Mouse (Mus musculus) myocyte (in vitro differentiated cells): ENCODE measurements around the gene Rhpn2. TPM values are rescaled to one million over a fixed set of nuclear protein-coding genes. Genes with fewer than 3 reads are reported as not detected.

Source experiments
- H3K27me3 ChIP-seq: one replicate; pipeline ENCODE4 v1.6.1; 2011; ENCODE audit not compliant: control insufficient read depth, insufficient read depth, insufficient read length
- H3K36me3 ChIP-seq: one replicate; pipeline ENCODE4 v1.6.1; 2011; ENCODE audit not compliant: control insufficient read depth, insufficient read depth
- H3K4me2 ChIP-seq: one replicate; pipeline ENCODE4 v1.6.1; 2011; ENCODE audit warnings: low read depth, control low read depth
- H3K4me3 ChIP-seq: one replicate; pipeline ENCODE4 v1.5.1; 2011; ENCODE audit warnings: mild to moderate bottlenecking, control low read depth, moderate library complexity
- H3K79me2 ChIP-seq: one replicate; pipeline ENCODE4 v1.6.1; 2011; ENCODE audit not compliant: control insufficient read depth, insufficient read depth
- H3ac ChIP-seq: one replicate; pipeline ENCODE4 v1.6.1; 2011; ENCODE audit not compliant: control insufficient read depth, insufficient read length
- CEBPB ChIP-seq: IDR thresholded peaks from 2 replicates; pipeline ENCODE4 v1.6.1; 2011; ENCODE audit warnings: mild to moderate bottlenecking, moderate library complexity; ENCODE audit not compliant: poor library complexity, insufficient read depth, severe bottlenecking
- E2F4 ChIP-seq: IDR thresholded peaks from one replicate; pipeline ENCODE4 v1.6.1; 2011; ENCODE audit warnings: mild to moderate bottlenecking, control low read depth, moderate library complexity; ENCODE audit not compliant: insufficient read depth
- MAX ChIP-seq: IDR thresholded peaks from one replicate; pipeline ENCODE4 v1.6.1; 2011; ENCODE audit warnings: low read depth, mild to moderate bottlenecking, control low read depth
- MYOD1 ChIP-seq, 3 experiments: IDR thresholded peaks; one replicate each; pipeline ENCODE4 v1.6.1; 2011; ENCODE audit warnings: control low read depth in 2 of 3, low read depth in 2 of 3, mild to moderate bottlenecking in 2 of 3, moderate library complexity in 1 of 3; ENCODE audit not compliant: insufficient read length in 2 of 3, control insufficient read depth in 1 of 3
- MYOG ChIP-seq, 3 experiments: IDR thresholded peaks; one replicate each; pipeline ENCODE4 v1.6.1; 2011; ENCODE audit warnings: control low read depth in 2 of 3, low read depth in 2 of 3, mild to moderate bottlenecking in 2 of 3; ENCODE audit not compliant: insufficient read length in 2 of 3, control insufficient read depth in 1 of 3, insufficient read depth in 1 of 3
- POLR2A ChIP-seq: IDR thresholded peaks from one replicate; pipeline ENCODE4 v1.6.1; 2011; ENCODE audit warnings: low read depth, mild to moderate bottlenecking, control low read depth, moderate library complexity; ENCODE audit not compliant: insufficient read length
- POLR2AphosphoS2 ChIP-seq: IDR thresholded peaks from one replicate; pipeline ENCODE4 v1.6.1; 2011; ENCODE audit warnings: low read depth, control low read depth; ENCODE audit not compliant: insufficient read length
- REST ChIP-seq: IDR thresholded peaks from one replicate; pipeline ENCODE4 v1.6.1; 2011; ENCODE audit warnings: mild to moderate bottlenecking, control low read depth, moderate library complexity; ENCODE audit not compliant: insufficient read depth, insufficient read length
- SRF ChIP-seq: IDR thresholded peaks from one replicate; pipeline ENCODE4 v1.6.1; 2011; ENCODE audit warnings: low read depth; ENCODE audit not compliant: control insufficient read depth, insufficient read length
- TCF12 ChIP-seq: IDR thresholded peaks from one replicate; pipeline ENCODE4 v1.6.1; 2011; ENCODE audit warnings: mild to moderate bottlenecking, control low read depth; ENCODE audit not compliant: poor library complexity, insufficient read depth, severe bottlenecking
- TCF3 ChIP-seq: IDR thresholded peaks from one replicate; pipeline ENCODE4 v1.6.1; 2011; ENCODE audit warnings: low read depth, control low read depth; ENCODE audit not compliant: insufficient read length
- USF1 ChIP-seq: IDR thresholded peaks from one replicate; pipeline ENCODE4 v1.6.1; 2011; ENCODE audit warnings: low read depth, mild to moderate bottlenecking, control low read depth, moderate library complexity
- polyA plus RNA-seq: library from polyadenylated mRNA; unstranded; fragments of >200 nt; fragmentation: generic; extraction: Trizol; gene quantifications from one replicate; pipeline ENCODE4 v1.2.1, GENCODE M21; 2012; ENCODE audit warnings: missing spikeins

Rhpn2 gene
- polyA plus RNA-seq, 1 experiment: 0.66 TPM

GRCm38 (mm10) chr7:35388694-35389093 lies 54.7 kb downstream of the Rhpn2 start:
- Histone ChIP-seq H3K4me3 (no peak overlapping the region), H3K4me2 (no peak overlapping the region), H3K79me2 (no peaks in the 10 kb centered on the region), H3K27me3 (no peaks in the 10 kb centered on the region), H3ac (no peak overlapping the region), H3K36me3 (no peaks in the 10 kb centered on the region)
- no peak for TF ChIP-seq POLR2AphosphoS2
- no peak for TF ChIP-seq MAX
- no peak for TF ChIP-seq MYOD1 (IDR thresholded peaks at IDR 0.05; ENCODE audit: control insufficient read depth in 1 of 3, insufficient read length in 2 of 3, low read depth in 2 of 3)
- no peak for TF ChIP-seq CEBPB
- TF ChIP-seq TCF12: no peak
- TF ChIP-seq E2F4: no peak
- TF ChIP-seq POLR2A: no peak
- TF ChIP-seq TCF3: no peak
- TF ChIP-seq USF1: no peak

GRCm38 (mm10) chr7:35392935-35393334 lies 59.0 kb downstream of the Rhpn2 start:
- Histone ChIP-seq H3K4me2 (no peak overlapping the region), H3ac (no peak overlapping the region), H3K4me3 (no peak overlapping the region), H3K27me3 (no peaks in the 10 kb centered on the region), H3K36me3 (no peaks in the 10 kb centered on the region), H3K79me2 (peaks cover 5% of the 10 kb centered on the region)
- TF ChIP-seq TCF12 (no peak), USF1 (no peak), E2F4 (no peak), POLR2A (no peak), CEBPB (no peak), SRF (no peak), MAX (no peak), TCF3 (no peak), MYOD1 (IDR thresholded peaks at IDR 0.05; ENCODE audit: control insufficient read depth in 1 of 3, insufficient read length in 2 of 3, low read depth in 2 of 3) (no peak), POLR2AphosphoS2 (no peak), REST (no peak), MYOG (IDR thresholded peaks at IDR 0.05; ENCODE audit: control insufficient read depth in 1 of 3, insufficient read depth in 1 of 3, insufficient read length in 2 of 3, low read depth in 2 of 3) (no peak)

- no peaks in the 10 kb centered on the region for H3K27me3 ChIP-seq
- TF ChIP-seq SRF (no peak), USF1 (no peak), CEBPB (no peak), TCF12 (no peak), E2F4 (no peak), MYOD1 (IDR thresholded peaks at IDR 0.05; ENCODE audit: control insufficient read depth in 1 of 3, insufficient read length in 2 of 3, low read depth in 2 of 3) (no peak), POLR2AphosphoS2 (no peak), POLR2A (no peak), MAX (no peak), TCF3 (no peak), REST (no peak), MYOG (IDR thresholded peaks at IDR 0.05; ENCODE audit: control insufficient read depth in 1 of 3, insufficient read depth in 1 of 3, insufficient read length in 2 of 3, low read depth in 2 of 3) (no peak)
- H3K4me2 ChIP-seq: peak overlapping the region; percentile 97
Observed at GRCm38 (mm10) chr7:35395734-35396456, 61.9 kb downstream of the Rhpn2 start.

GRCm38 (mm10) chr7:35396542-35397168 lies 62.7 kb downstream of the Rhpn2 start, which contains the start of the genes Faap24 and Cep89:
Gene Faap24 (minus strand): TSS chr7:35396836.
Gene Cep89 (plus strand): TSS chr7:35397035.
- H3K4me3 ChIP-seq: peak within 1 kb of the TSS; percentile 68
- H3K79me2 ChIP-seq: peaks cover 5% of the 10 kb centered on the region
- H3K27me3 ChIP-seq: no peaks in the 10 kb centered on the region
- TF ChIP-seq MYOG (IDR thresholded peaks at IDR 0.05; ENCODE audit: control insufficient read depth in 1 of 3, insufficient read depth in 1 of 3, insufficient read length in 2 of 3, low read depth in 2 of 3): no peak
- TF ChIP-seq MAX: no peak
- TF ChIP-seq REST: no peak
- no peak for TF ChIP-seq MYOD1 (IDR thresholded peaks at IDR 0.05; ENCODE audit: control insufficient read depth in 1 of 3, insufficient read length in 2 of 3, low read depth in 2 of 3)
- no peak for TF ChIP-seq USF1
- TF ChIP-seq CEBPB: no peak
- TF ChIP-seq SRF: no peak
- peak; percentile 87 for TF ChIP-seq E2F4
- TF ChIP-seq POLR2A: peak; percentile 43
- TF ChIP-seq TCF3: no peak
- TF ChIP-seq TCF12: no peak
- peak; percentile 53 for TF ChIP-seq POLR2AphosphoS2
- peak within 1 kb of the TSS; percentile 19 for H3ac ChIP-seq
- peak within 1 kb of the TSS; percentile 97 for H3K4me2 ChIP-seq
- H3K36me3 ChIP-seq: no peaks in the 10 kb centered on the region

More at GRCm38 (mm10) chr7:35395734-35396456, 61.9 kb downstream of the Rhpn2 start:
- H3K79me2 ChIP-seq: peaks cover 5% of the 10 kb centered on the region
- no peak overlapping the region for H3ac ChIP-seq
- no peaks in the 10 kb centered on the region for H3K36me3 ChIP-seq
- peak overlapping the region; percentile 68 for H3K4me3 ChIP-seq
